Mouse (Mus musculus) adrenal gland, postnatal 25 days (tissue): ENCODE results near the gene Arhgdib. TPM values are rescaled to one million over a fixed set of nuclear protein-coding genes. Genes with fewer than 3 reads are reported as not detected.

Experiments used
- DNase-seq: peaks from one replicate; pipeline ENCODE4 v3.0.0; 2021; ENCODE audit warnings: mixed read lengths
- total RNA-seq: library from RNA; stranded (reverse); gene quantifications from 2 replicates; pipeline ENCODE4 v1.2.3, GENCODE M21; 2021

The Arhgdib gene
- total RNA-seq, 1 experiment from 2014 or later, result 21.7 TPM

DNA sequence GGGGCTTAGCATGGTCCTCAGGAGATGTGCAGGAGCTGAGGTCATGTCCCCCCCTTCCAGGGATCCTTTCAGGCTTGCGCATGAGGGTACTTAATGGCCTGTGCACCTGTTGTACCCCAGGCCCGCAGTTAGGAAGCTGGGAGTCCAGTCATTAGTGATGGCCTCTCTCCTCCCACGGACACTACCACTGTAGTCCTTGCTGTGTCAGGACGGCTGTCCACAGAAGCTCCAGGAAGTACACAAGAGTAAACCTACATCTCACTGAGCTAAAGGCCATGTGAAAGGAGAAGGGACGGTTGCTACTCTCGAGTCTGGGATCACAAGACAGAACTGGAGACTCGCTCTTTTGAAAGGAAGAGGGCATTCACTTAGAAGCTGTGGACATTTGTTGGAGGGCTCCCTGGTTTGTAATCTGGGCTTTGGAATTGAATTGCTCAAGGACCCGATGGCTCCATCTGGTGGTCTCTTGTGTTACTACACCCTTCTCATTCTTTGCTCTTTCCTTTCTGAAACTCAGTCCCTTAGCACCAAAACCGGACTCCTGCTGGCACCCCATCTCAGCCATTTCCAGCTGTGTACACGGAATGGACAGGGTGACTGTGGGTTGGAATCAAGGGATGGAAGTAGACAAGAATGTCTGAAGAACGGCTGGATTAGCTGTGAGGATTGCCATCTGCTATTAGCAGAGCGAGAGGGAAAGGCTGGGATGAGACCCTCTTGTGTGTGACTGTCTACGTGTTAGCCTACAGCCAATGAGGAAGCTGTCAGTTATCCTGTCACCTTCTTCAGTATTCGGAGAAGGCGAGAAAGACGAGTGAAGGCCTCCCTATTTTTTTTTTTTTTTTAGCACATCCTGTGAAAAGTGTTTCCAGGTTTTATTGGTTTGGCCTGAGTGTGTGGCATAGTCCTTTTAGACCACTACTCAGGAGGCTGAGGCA lies 21.1 kb downstream of the Arhgdib start:
- peak; percentile 38 for DNase-seq

DNA sequence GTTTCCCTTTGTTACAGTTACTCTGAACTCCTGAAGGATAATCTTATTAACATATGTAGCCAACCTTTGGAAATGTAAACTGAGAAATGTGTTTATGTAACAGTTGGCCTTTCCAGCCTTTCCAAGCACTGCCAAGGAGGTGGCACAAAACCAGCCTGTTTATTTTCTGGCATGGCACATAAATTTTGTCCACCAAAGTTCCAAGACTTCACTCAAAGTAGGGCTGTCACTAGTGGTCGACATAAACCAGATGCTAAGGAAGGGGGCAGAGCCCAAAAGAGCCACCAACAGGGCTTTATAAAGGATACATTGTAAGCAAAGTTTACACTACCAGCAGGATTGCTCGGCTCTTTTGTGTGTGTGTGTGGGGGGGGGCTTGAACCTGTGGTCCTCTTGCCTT lies 23.8 kb downstream of the Arhgdib start:
- DNase-seq, result no peak

DNA sequence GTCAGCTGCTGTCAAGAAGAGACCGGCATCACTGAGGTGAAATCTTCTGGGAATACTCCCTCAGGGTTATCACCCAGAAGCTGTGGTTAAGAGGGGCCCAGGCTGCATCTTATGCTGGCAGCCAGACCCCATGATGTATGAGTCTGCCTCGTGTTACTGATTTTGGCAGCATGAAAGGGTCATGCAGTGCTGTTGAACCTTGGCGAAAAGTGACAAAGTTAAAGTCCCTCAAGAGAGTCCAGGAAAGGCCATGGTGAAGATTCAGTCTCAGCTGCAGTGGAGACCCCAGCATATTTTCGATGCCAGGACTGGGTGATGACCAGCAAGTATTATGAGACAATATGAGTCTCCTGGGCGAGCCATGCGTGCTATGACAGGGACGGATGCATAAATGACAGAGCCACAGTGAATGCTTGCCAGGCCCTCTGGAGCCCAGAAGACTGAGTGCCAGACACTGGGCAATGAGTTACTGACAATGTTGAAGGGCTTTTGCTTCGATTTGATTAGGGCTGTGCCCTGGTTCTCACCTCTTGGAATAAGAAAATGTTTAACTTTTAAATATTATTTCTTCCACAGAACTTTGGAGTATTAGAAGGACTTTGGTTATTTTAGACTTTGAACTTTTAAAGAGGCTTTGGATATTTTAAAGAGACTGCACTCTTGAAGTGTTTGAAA lies 25.8 kb downstream of the Arhgdib start:
- no peak for DNase-seq

GRCm38 (mm10) chr6:136914234-136914633 lies 27.5 kb downstream of the Arhgdib start:
- no peak for DNase-seq

- peak; percentile 26 for DNase-seq
Measured at GRCm38 (mm10) chr6:136913384-136914126, 28.1 kb downstream of the Arhgdib start.

DNA sequence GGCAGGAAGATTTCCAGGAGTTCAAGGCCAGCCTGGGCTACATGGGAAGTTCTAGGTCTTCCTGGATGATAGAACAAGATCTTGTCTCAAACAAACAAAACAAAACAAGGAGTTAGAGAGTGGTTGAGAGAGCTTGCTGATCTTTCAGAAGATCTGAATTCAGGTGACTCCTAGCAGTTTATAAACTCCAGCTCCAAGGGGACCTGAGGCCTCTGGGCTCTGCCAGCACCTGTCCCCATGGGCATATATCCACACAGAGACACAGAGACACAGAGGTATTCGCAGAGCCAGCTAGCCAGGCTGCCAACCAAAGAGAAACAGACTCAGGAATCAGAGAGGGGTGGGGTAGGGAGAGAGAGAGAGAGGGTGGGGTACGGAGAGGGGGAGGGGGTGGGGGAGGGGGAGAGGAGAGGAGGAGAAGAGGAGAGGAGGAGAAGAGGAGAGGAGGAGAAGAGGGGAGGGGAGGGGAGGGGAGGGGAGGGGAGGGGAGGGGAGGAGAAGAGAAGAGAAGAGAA lies 28.9 kb downstream of the Arhgdib start:
- DNase-seq, result no peak

DNA sequence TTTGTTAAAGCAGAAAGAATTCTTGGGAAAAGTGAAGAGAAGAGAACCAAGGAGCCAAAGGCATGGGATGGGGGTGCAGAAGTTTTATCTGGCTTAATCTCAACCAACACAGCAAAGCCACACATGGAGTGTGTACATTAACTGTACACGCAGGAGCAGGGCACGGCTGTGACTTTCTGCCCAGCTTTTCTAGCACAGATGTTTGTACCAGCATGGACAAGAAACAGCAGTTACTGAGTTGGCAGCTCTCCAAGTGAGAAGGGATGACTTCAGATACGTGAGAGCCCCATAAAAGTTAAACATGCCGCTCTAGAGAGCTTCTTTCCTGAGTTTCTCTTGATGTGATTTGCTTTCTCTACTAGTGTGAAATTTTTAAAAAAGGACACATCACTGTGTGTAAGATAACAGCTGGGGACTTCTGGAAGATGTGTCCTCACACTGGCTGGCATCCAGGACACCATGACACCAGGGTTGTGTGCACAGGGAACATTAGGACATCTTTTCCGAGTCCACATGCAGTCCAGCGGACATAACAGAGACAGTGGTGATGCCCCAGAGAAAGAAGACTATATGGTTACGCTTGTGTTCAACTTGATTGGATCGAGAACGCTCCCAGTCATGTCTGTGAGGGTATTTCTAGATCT lies 31.3 kb downstream of the Arhgdib start:
- no peak for DNase-seq

DNA sequence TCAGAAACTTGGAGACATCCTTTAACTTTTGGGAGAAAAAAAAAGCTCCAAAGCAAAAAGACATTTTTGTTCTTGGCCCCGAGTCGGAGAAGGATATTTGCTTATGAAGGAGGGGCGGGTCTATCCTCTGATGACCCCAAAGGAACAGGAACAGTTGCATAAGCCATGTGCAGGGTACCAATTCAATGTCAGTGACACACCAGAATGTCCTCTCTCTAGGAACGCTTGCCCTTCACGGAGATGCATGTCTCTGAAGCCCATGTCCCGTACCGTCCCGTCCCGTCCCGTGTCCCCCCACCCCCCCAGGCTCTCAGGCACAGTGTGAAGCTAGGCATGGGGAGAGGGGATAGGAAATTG lies 34.8 kb downstream of the Arhgdib start:
- no peak for DNase-seq

- DNase-seq, result no peak
Measured at GRCm38 (mm10) chr6:136906283-136906936, 35.3 kb downstream of the Arhgdib start.

GRCm38 (mm10) chr6:136903885-136904470 lies 37.7 kb downstream of the Arhgdib start:
- DNase-seq, result no peak

- DNase-seq, result no peak
Measured at GRCm38 (mm10) chr6:136902527-136902926, 39.2 kb downstream of the Arhgdib start.

DNA sequence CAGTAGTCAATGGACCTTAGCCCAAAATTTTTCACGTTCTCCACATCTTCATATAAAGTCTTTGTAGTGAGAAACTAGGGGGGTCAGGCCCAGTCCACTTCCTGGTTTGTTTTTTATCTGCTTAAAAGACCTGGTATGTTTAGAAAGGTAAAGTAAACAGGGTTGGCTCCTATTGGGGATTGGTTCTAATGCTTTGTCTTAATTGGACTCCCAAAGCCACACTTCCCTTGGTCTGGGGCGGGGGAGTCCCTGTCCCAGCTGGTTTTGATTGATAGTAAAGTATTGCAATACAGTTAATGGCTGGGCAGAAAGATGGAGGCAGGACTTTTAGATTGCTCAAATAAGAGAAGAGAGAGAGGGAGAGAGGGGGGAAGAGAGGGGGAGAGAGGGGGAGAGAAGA lies 40.7 kb downstream of the Arhgdib start:
- no peak for DNase-seq

- DNase-seq, result no peak
Measured at GRCm38 (mm10) chr6:136900369-136901009, 41.2 kb downstream of the Arhgdib start.

DNA sequence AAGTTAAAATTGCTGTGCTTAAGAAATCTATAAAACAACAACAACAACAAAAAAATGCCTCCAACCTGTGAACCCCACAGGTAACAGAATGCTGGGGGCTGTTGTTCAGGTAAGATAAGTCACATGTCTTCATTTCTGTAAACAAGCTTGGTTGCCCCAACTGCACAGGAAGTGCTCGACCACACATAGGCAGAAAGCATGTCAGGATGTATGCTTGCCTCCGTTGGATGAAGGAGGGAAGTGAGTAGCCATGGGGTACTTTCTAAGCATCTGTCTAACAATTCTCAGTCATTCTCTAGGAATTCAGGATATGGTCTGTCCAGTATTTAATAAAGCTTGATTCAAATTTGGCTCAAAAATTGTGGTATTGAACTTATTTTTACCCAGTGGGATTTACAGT lies 42.7 kb downstream of the Arhgdib start:
- DNase-seq, result no peak

GRCm38 (mm10) chr6:136898222-136898621 lies 43.5 kb downstream of the Arhgdib start:
- DNase-seq, result no peak

- DNase-seq, result no peak
Measured at GRCm38 (mm10) chr6:136897789-136898188, 43.9 kb downstream of the Arhgdib start.

GRCm38 (mm10) chr6:136894532-136895339 lies 47.0 kb downstream of the Arhgdib start:
- no peak for DNase-seq

GRCm38 (mm10) chr6:136892002-136892401 lies 49.7 kb downstream of the Arhgdib start:
- DNase-seq, result no peak

DNA sequence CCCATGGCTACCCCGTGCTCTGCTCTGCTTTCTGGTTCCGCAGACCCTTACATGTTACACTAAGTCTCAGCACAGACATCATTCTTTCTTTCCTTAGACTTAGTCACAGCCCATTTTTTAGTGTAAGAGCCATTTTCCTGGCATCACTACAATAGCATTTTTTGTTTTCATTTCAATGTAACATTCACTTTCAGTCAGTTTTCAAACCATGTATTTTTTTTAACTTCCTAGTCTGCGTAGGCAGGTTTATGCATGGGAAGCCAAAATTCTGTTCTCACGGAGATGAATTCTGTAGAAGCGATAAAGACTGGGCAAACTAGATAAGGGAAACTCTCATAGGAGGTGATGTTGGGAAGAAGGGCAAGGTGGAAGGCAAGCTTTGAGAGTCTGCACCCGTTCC lies 52.1 kb downstream of the Arhgdib start:
- no peak for DNase-seq

GRCm38 (mm10) chr6:136889067-136889466 lies 52.6 kb downstream of the Arhgdib start:
- no peak for DNase-seq
